Mouse (Mus musculus): ENCODE measurements at regions not wholly inside any gene's neighbourhood (a gene's known extent, or its start where the extent isn't known, plus 50 kb on each side); places are given as distances from the start of the nearest gene placed in this dataset.

GRCm38 (mm10) chr5:132633198-132633884, 90.2 kb upstream of the Auts2 start:
- DNase-seq: no peak

- no peak for DNase-seq
Measured at GRCm38 (mm10) chr5:132621751-132622150, 78.6 kb upstream of the Auts2 start.

- DNase-seq: no peak
Measured at GRCm38 (mm10) chr5:132617241-132617640, 74.1 kb upstream of the Auts2 start.

- DNase-seq: no peak
Measured at GRCm38 (mm10) chr5:132609251-132609650, 66.1 kb upstream of the Auts2 start.

GRCm38 (mm10) chr5:132606216-132606615, 63.1 kb upstream of the Auts2 start:
- DNase-seq: no peak

GRCm38 (mm10) chr5:132594796-132595195, 51.7 kb upstream of the Auts2 start:
- no peak for DNase-seq
